Mouse (Mus musculus): ENCODE measurements around the gene Ccdc102a. TPM values are rescaled to one million over a fixed set of nuclear protein-coding genes. Genes with fewer than 3 reads are reported as not detected.

Ccdc102a gene
- polyA plus RNA-seq, 1 experiment from 2014 or later = 14.6 TPM

DNA sequence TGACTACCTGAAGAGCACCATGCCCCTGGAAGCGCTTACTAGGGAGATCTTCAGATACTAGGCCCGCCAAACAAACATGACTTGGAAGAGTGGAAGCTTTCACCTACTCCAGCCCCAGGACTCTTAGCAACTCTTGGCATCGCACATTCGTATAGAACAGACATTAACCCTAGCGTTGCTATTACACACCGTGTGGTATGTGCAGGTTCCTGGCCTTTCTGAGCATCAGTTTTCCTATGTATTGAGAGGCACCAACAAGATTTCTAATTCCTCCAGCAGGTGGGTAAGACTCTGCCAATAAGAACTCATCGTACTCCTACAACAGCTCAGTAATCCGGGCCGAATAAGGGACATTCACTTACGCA is 956 bp downstream of the Ccdc102a start:
- ATAC-seq (peak; percentile 14), DNase-seq (ENCODE audit: low spot score) (peak; percentile 51)
- TF ChIP-seq EP300 (IDR thresholded peaks at IDR 0.05) = no peak
- TF ChIP-seq CTCF (IDR thresholded peaks at IDR 0.05) = no peak
- H3K9ac ChIP-seq (replicated peaks; ENCODE audit: low read depth) = peak overlapping the region; percentile 6; the same call in 1 of the 2 replicates
- 5% methylated on average over 10 of the region's 10 CpGs for WGBS
- peak overlapping the region; percentile 83 for H3K4me2 ChIP-seq (replicated peaks; ENCODE audit: low read depth, low read length)
- no peaks in the 10 kb centered on the region for H3K9me3 ChIP-seq (ENCODE audit: low read length)
- H3K36me3 ChIP-seq (ENCODE audit: insufficient read depth, low read length) = no peaks in the 10 kb centered on the region
- H3K27ac ChIP-seq (ENCODE audit: low read length) = peak overlapping the region; percentile 29; the same call in 1 of the 2 replicates
- H3K27me3 ChIP-seq (replicated peaks; ENCODE audit: insufficient read depth, low read length) = no peaks in the 10 kb centered on the region
- peak overlapping the region; percentile 84 for H3K4me3 ChIP-seq (ENCODE audit: low read depth, low read length)
- peaks cover 22% of the 10 kb centered on the region; the same call in 1 of the 2 replicates for H3K4me1 ChIP-seq (ENCODE audit: insufficient read depth, low read depth, low read length)

DNA sequence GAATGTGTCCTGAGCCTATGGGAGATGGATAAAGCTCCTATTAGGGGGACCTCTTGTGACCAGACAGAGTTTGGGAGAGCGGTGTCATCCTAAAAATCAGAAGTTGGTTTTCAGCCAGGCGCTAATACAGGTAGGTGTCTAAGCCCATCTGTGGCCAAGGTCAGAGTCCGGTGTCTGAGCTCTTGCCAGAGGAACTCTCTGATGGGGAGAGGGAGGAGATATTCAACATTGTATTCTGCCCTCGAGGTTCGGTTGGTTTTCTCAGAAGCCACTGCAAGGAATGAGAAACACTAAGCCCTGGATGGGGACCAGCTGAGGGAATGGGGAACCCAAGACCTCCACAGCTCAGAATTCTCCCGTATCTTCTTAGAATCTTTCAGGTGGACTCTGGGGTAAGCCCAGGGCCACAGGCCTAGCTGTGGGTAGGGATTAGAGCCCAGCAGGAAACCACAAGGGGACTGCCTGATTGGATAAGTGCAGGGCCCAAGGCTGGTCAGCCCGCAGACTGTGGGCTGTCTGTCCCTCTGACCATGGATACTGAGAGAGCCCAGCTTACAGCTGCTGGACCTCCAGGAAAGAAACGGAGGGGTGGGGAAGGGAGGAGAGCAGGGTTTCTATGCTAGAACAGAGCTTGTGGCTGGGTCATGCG is 1.5 kb downstream of the Ccdc102a start:
- no peak for ATAC-seq

DNA sequence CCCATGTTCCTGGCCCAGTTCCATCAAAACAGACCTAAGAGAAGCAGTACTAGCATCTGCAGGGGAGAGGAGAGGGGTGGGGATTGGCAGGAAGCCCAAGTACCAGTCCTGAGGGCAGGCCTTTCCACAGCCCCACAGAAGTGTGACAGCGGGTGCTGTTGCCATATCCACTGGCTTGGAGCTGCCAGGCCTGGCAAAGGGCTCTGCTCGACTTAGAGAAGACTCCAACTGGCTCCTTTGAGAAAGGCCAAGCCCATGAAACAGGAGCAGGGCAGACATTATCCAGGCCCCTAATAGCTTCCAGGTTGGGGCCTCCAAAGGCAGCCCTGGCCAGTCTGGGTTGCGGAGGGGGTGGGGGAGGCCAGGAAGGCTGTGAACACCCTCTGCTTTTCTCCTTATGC is 3.2 kb downstream of the Ccdc102a start:
- peak; percentile 72 for DNase-seq (ENCODE audit: low spot score)
- ATAC-seq = peak; percentile 17; the same call in 1 of the 2 replicates
- no peak overlapping the region; the same call in 1 of the 2 replicates for H3K4me2 ChIP-seq (replicated peaks; ENCODE audit: low read depth, low read length)
- no peaks in the 10 kb centered on the region for H3K9me3 ChIP-seq (ENCODE audit: low read length)
- H3K4me3 ChIP-seq (ENCODE audit: low read depth, low read length) = no peak overlapping the region
- H3K36me3 ChIP-seq (ENCODE audit: insufficient read depth, low read length) = no peaks in the 10 kb centered on the region
- H3K9ac ChIP-seq (replicated peaks; ENCODE audit: low read depth) = no peak overlapping the region
- peaks cover 22% of the 10 kb centered on the region; the same call in 1 of the 2 replicates for H3K4me1 ChIP-seq (ENCODE audit: insufficient read depth, low read depth, low read length)
- H3K27me3 ChIP-seq (replicated peaks; ENCODE audit: insufficient read depth, low read length) = no peaks in the 10 kb centered on the region
- WGBS = 31% methylated on average over 3 of the region's 3 CpGs
- TF ChIP-seq EP300 (IDR thresholded peaks at IDR 0.05) = no peak
- no peak for TF ChIP-seq CTCF (IDR thresholded peaks at IDR 0.05)
- no peak overlapping the region for H3K27ac ChIP-seq (ENCODE audit: low read length)

More for the DNA sequence above, 1.5 kb downstream of the Ccdc102a start:
- H3K27ac ChIP-seq (ENCODE audit: low read length) = peak overlapping the region; percentile 29; the same call in 1 of the 2 replicates
- no peaks in the 10 kb centered on the region for H3K27me3 ChIP-seq (replicated peaks; ENCODE audit: insufficient read depth, low read length)
- no peak overlapping the region; the same call in 1 of the 2 replicates for H3K9ac ChIP-seq (replicated peaks; ENCODE audit: low read depth)
- 43% methylated on average over 9 of the region's 9 CpGs for WGBS
- H3K36me3 ChIP-seq (ENCODE audit: insufficient read depth, low read length) = no peaks in the 10 kb centered on the region
- no peak for DNase-seq (ENCODE audit: low spot score)
- no peak overlapping the region for H3K4me3 ChIP-seq (ENCODE audit: low read depth, low read length)
- H3K9me3 ChIP-seq (ENCODE audit: low read length) = no peaks in the 10 kb centered on the region
- peaks cover 22% of the 10 kb centered on the region; the same call in 1 of the 2 replicates for H3K4me1 ChIP-seq (ENCODE audit: insufficient read depth, low read depth, low read length)
- TF ChIP-seq EP300 (IDR thresholded peaks at IDR 0.05) (no peak), CTCF (IDR thresholded peaks at IDR 0.05) (no peak)
- peak overlapping the region; percentile 83 for H3K4me2 ChIP-seq (replicated peaks; ENCODE audit: low read depth, low read length)

DNA sequence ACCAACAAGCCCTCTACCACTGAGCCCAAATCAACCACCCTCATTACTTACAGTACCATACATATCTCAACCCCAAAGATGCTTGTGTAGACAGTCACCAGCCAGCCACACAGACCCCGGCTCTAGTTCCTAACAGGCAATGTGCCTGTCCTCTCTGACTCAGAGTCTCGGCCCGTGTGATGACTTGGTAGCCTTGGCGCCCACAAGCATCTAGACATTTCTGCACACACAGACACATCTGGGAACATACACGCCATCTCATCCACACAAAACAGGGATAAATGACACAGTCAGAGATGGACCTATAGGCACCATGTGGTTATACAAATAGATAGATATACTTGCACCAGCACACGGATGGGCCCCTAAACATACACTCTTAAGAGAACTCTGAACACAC is 3.6 kb downstream of the Ccdc102a start:
- H3K27ac ChIP-seq (ENCODE audit: low read length) = no peak overlapping the region
- WGBS = 52% methylated on average over 6 of the region's 6 CpGs

DNA sequence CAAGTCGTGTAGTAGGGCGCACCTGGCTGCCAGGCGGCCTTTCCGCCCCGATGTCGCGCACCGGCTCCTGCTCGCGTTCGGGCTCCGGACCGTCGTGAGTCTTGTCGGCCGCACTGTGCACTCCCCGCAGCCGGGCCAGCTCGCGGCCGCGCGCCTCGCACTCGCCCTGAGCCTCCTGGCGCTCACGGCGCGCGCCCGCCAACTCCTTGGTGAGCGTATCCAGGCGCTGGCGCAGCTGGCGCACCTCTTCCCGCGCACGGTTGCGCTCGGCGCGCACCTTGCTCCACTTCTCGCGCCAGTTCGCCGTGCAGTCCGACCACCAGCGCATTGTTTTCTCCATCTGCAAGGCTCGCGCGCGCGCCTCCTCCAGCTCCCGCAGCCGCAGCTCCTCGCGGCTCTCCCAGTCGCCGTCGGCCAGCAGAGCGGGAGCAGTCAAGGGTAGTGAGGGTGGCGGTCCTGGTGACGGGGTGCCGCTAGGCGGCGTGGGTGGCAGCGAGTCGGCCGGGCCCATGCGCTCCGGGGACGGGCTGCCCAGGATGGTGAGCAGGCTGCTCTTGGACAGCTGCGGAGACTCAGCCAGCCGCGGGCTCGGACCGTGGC is 4.7 kb downstream of the Ccdc102a start:
- peak; percentile 85 for DNase-seq (ENCODE audit: low spot score)

More for the DNA sequence above, 3.6 kb downstream of the Ccdc102a start:
- Histone ChIP-seq H3K4me1 (ENCODE audit: insufficient read depth, low read depth, low read length) (peaks cover 22% of the 10 kb centered on the region; the same call in 1 of the 2 replicates), H3K27me3 (replicated peaks; ENCODE audit: insufficient read depth, low read length) (no peaks in the 10 kb centered on the region), H3K9me3 (ENCODE audit: low read length) (no peaks in the 10 kb centered on the region), H3K4me2 (replicated peaks; ENCODE audit: low read depth, low read length) (no peak overlapping the region), H3K9ac (replicated peaks; ENCODE audit: low read depth) (no peak overlapping the region), H3K4me3 (ENCODE audit: low read depth, low read length) (no peak overlapping the region), H3K36me3 (ENCODE audit: insufficient read depth, low read length) (no peaks in the 10 kb centered on the region)
- no peak for DNase-seq (ENCODE audit: low spot score)
- TF ChIP-seq EP300 (IDR thresholded peaks at IDR 0.05) (no peak), CTCF (IDR thresholded peaks at IDR 0.05) (no peak)
- no peak for ATAC-seq

DNA sequence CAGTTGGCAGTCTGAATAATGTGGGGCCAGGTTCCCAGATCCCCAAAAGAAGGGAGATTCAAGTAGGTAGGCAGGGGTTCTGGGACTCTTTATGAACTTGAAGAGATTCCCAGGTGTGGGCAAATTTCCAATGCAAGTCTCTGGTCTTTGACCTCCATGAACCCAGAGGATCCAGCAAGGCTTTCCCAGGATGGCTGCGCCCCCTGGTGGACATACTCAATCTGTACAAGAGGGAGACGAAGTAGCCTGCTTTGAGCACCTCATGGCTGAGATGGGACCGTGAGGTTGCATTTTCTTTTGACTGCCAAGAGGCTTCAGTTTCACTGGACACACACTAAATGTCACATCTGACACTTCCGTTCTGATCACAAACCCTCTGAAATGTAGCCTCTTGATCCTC is 9.1 kb downstream of the Ccdc102a start:
- Histone ChIP-seq H3K4me1 (ENCODE audit: insufficient read depth, low read depth, low read length) (peaks cover 6% of the 10 kb centered on the region; the same call in 1 of the 2 replicates), H3K9ac (replicated peaks; ENCODE audit: low read depth) (no peak overlapping the region), H3K36me3 (ENCODE audit: insufficient read depth, low read length) (no peaks in the 10 kb centered on the region), H3K4me2 (replicated peaks; ENCODE audit: low read depth, low read length) (no peak overlapping the region), H3K4me3 (ENCODE audit: low read depth, low read length) (no peak overlapping the region), H3K9me3 (ENCODE audit: low read length) (no peaks in the 10 kb centered on the region), H3K27me3 (replicated peaks; ENCODE audit: insufficient read depth, low read length) (no peaks in the 10 kb centered on the region), H3K27ac (ENCODE audit: low read length) (no peak overlapping the region)
- ATAC-seq = peak; percentile 42; the same call in 1 of the 2 replicates
- TF ChIP-seq EP300 (IDR thresholded peaks at IDR 0.05) (no peak), CTCF (IDR thresholded peaks at IDR 0.05) (peak; percentile 94)
- WGBS = 7% methylated on average over 4 of the region's 4 CpGs
- peak; percentile 88 for DNase-seq (ENCODE audit: low spot score)

More for the DNA sequence above, 4.7 kb downstream of the Ccdc102a start:
- TF ChIP-seq EP300 (IDR thresholded peaks at IDR 0.05) (no peak), CTCF (IDR thresholded peaks at IDR 0.05) (peak; percentile 88)
- peak; percentile 52 for ATAC-seq
- Histone ChIP-seq H3K4me1 (ENCODE audit: insufficient read depth, low read depth, low read length) (peaks cover 21% of the 10 kb centered on the region; the same call in 1 of the 2 replicates), H3K27ac (ENCODE audit: low read length) (no peak overlapping the region), H3K9ac (replicated peaks; ENCODE audit: low read depth) (no peak overlapping the region), H3K4me3 (ENCODE audit: low read depth, low read length) (peak overlapping the region; percentile 19; the same call in 1 of the 2 replicates), H3K9me3 (ENCODE audit: low read length) (no peaks in the 10 kb centered on the region), H3K36me3 (ENCODE audit: insufficient read depth, low read length) (no peaks in the 10 kb centered on the region), H3K4me2 (replicated peaks; ENCODE audit: low read depth, low read length) (peak overlapping the region; percentile 57), H3K27me3 (replicated peaks; ENCODE audit: insufficient read depth, low read length) (no peaks in the 10 kb centered on the region)
- 20% methylated on average over 66 of the region's 77 CpGs for WGBS
